Mouse (Mus musculus) C2C12 (cell line): ENCODE data around the gene Mgmt.

Experiments used
- CTCF ChIP-seq: IDR thresholded peaks from one replicate; pipeline ENCODE4 v1.5.1; 2011; ENCODE audit not compliant: control insufficient read depth, insufficient read depth, insufficient read length
- FOSL1 ChIP-seq: IDR thresholded peaks from one replicate; pipeline ENCODE4 v1.8.0; 2011; ENCODE audit warnings: mild to moderate bottlenecking, low read length; ENCODE audit not compliant: poor library complexity, insufficient read depth, severe bottlenecking

DNA sequence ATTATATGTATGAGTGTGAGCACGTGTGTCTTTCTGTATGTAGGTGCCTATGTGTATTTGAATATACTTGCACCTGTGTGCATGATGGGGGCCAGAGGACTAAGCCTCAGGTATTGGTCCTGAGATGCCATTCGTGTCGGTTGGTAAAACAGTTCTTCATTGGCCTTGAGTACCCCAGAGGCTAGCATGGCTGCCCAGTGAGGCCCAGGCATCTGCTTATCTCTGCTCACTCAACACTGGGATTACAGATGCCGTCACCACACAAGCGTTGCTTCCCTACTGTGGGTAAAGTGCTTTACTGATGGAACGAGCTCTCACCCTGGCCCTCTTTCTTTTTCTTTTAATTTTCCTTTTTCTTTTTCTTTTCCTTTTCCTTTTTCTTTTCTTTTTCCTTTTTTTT is 173.3 kb downstream of the Mgmt start:
- TF ChIP-seq CTCF: no peak
- TF ChIP-seq FOSL1: no peak
